Mouse (Mus musculus) thymus, adult 18-20 months (tissue): Measurements from ENCODE around the gene Crebbp.
"Not testable (repeated sequence)": the region's sequence is repeated elsewhere in the genome, so short reads cannot be mapped to it uniquely, and the experiment has no call there.

Experiments used
- DNase-seq, 2 experiments: peaks; one replicate each; pipeline ENCODE4 v3.0.0; 2022; ENCODE audit warnings: mixed read lengths in 2 of 2

Crebbp gene

GRCm38 (mm10) chr16:4153121-4153520, 60.7 kb downstream of the Crebbp start:
- no peak for DNase-seq

GRCm38 (mm10) chr16:4138541-4138940, 75.3 kb downstream of the Crebbp start:
- no peak for DNase-seq

GRCm38 (mm10) chr16:4133754-4134153, 80.0 kb downstream of the Crebbp start:
- DNase-seq, result no peak

- no peak for DNase-seq
These were observed 84.9 kb downstream of the Crebbp start for GRCm38 (mm10) chr16:4128894-4129293.

GRCm38 (mm10) chr16:4117072-4117471, 96.7 kb downstream of the Crebbp start:
- DNase-seq, result no peak

GRCm38 (mm10) chr16:4100374-4100773, 113.4 kb downstream of the Crebbp start:
- no peak for DNase-seq

- no peak for DNase-seq
These were observed 116.3 kb downstream of the Crebbp start for GRCm38 (mm10) chr16:4097521-4097920.

GRCm38 (mm10) chr16:4096898-4097297, 116.9 kb downstream of the Crebbp start:
- DNase-seq, result no peak

- no peak for DNase-seq
These were observed 117.7 kb downstream of the Crebbp start for GRCm38 (mm10) chr16:4096141-4096540.

- DNase-seq, result no peak
These were observed 126.4 kb downstream of the Crebbp start for GRCm38 (mm10) chr16:4087214-4087913.

- no peak for DNase-seq
These were observed 127.9 kb downstream of the Crebbp start for GRCm38 (mm10) chr16:4085851-4086387.

GRCm38 (mm10) chr16:4085051-4085450, 128.7 kb downstream of the Crebbp start:
- no peak for DNase-seq

GRCm38 (mm10) chr16:4080419-4080818, 133.4 kb downstream of the Crebbp start:
- DNase-seq, result not testable (repeated sequence)

GRCm38 (mm10) chr16:4079656-4080055, 134.1 kb downstream of the Crebbp start:
- no peak for DNase-seq

- not testable (repeated sequence) for DNase-seq
These were observed 135.5 kb downstream of the Crebbp start for GRCm38 (mm10) chr16:4078302-4078701.

GRCm38 (mm10) chr16:4077384-4078061, 136.3 kb downstream of the Crebbp start, which contains the start of gene Trap1:
Gene Trap1 (minus strand): TSS chr16:4077827.
- DNase-seq, result peak; percentile 89 to 91

- DNase-seq, result no peak
These were observed 139.0 kb downstream of the Crebbp start for GRCm38 (mm10) chr16:4074836-4075235.

GRCm38 (mm10) chr16:4074297-4074696, 139.5 kb downstream of the Crebbp start:
- DNase-seq, result no peak

GRCm38 (mm10) chr16:4068588-4068987, 145.2 kb downstream of the Crebbp start:
- DNase-seq, result peak in 1 of 2 experiments; percentile 33

- no peak for DNase-seq
These were observed 148.9 kb downstream of the Crebbp start for GRCm38 (mm10) chr16:4064945-4065344.

GRCm38 (mm10) chr16:4053811-4054210, 160.0 kb downstream of the Crebbp start:
- no peak for DNase-seq

- no peak for DNase-seq
These were observed 161.2 kb downstream of the Crebbp start for GRCm38 (mm10) chr16:4052601-4053000.

- DNase-seq, result no peak
These were observed 168.3 kb downstream of the Crebbp start for GRCm38 (mm10) chr16:4045524-4045923.

- DNase-seq, result no peak
These were observed 169.7 kb downstream of the Crebbp start for GRCm38 (mm10) chr16:4044093-4044492.
